8 mouse cellular contexts compared by ENCODE assay signal in genomic region chr2:142813033-142813432, GRCm38 (mm10).
DNase-seq lines count a peak whose midpoint lies in the region; ATAC-seq and TF ChIP-seq lines count a peak whose summit lies in the region.

No protein-coding gene starts in this region.

- no peak overlapping the region for H3K27ac ChIP-seq in lung, embryonic 15.5 days
- no peak overlapping the region for H3K27ac ChIP-seq in thymus, adult 2 months (ENCODE audit: control insufficient read depth, insufficient read depth, low read length)

- ATAC-seq in lung, embryonic 15.5 days (ENCODE audit: borderline replicate concordance, extremely low read depth, low FRiP score, low TSS enrichment): peak; percentile 88; the same call in 1 of the 2 replicates

- H3K4me2 ChIP-seq in lung, embryonic 15.5 days: no peak overlapping the region

- H3K9ac ChIP-seq in lung, embryonic 15.5 days: no peak overlapping the region

- no peaks in the 10 kb centered on the region for H3K27me3 ChIP-seq in lung, embryonic 15.5 days
- H3K27me3 ChIP-seq in thymus, adult 2 months (ENCODE audit: control insufficient read depth, insufficient read depth, low read length): no peaks in the 10 kb centered on the region

- H3K4me3 ChIP-seq in lung, embryonic 15.5 days: no peak overlapping the region
- no peak overlapping the region for H3K4me3 ChIP-seq in thymus, adult 2 months (ENCODE audit: control insufficient read depth, insufficient read depth, low read length)

- no peak for TF ChIP-seq POLR2A in thymus, adult 2 months (IDR thresholded peaks at IDR 0.05; ENCODE audit: control insufficient read depth, extremely low read depth, insufficient read depth, low read length, poor library complexity)

- no peaks in the 10 kb centered on the region for H3K36me3 ChIP-seq in lung, embryonic 15.5 days
- no peaks in the 10 kb centered on the region for H3K36me3 ChIP-seq in thymus, adult 2 months (ENCODE audit: control insufficient read depth, insufficient read depth, low read length)

- no peaks in the 10 kb centered on the region for H3K4me1 ChIP-seq in lung, embryonic 15.5 days
- H3K4me1 ChIP-seq in thymus, adult 2 months (replicated peaks; ENCODE audit: control insufficient read depth, insufficient read depth, low read length): no peaks in the 10 kb centered on the region

- WGBS in large intestine, adult 2 months: 40% methylated on average over 2 of the region's 2 CpGs
- WGBS in lung, embryonic 15.5 days: 33% methylated on average over 2 of the region's 2 CpGs
- 47% methylated on average over 2 of the region's 2 CpGs for WGBS in thymus, adult 2 months

- no peaks in the 10 kb centered on the region for H3K9me3 ChIP-seq in lung, embryonic 15.5 days

- DNase-seq in 416B (ENCODE audit: low read depth): peak; percentile 81
- peak; percentile 7 for DNase-seq in MN1 (ENCODE audit: low spot score)
- peak; percentile 88 for DNase-seq in embryo, embryonic 10.5 days (ENCODE audit: low spot score)
- peak; percentile 54 for DNase-seq in heart, postnatal 4 days
- peak; percentile 44 for DNase-seq in large intestine, adult 2 months (ENCODE audit: low read depth, low spot score)
- DNase-seq in right cerebral cortex, adult 2 months (ENCODE audit: low spot score in 2 of 2): peak; percentile 63 to 65
- no peak for DNase-seq in thymus, adult 2 months

- TF ChIP-seq CTCF in thymus, adult 2 months (IDR thresholded peaks at IDR 0.05; ENCODE audit: borderline replicate concordance, control insufficient read depth, extremely low read depth, insufficient read depth, low read length, poor library complexity): no peak
